20 mouse cellular contexts compared by ENCODE assay signal in the genomic region with DNA sequence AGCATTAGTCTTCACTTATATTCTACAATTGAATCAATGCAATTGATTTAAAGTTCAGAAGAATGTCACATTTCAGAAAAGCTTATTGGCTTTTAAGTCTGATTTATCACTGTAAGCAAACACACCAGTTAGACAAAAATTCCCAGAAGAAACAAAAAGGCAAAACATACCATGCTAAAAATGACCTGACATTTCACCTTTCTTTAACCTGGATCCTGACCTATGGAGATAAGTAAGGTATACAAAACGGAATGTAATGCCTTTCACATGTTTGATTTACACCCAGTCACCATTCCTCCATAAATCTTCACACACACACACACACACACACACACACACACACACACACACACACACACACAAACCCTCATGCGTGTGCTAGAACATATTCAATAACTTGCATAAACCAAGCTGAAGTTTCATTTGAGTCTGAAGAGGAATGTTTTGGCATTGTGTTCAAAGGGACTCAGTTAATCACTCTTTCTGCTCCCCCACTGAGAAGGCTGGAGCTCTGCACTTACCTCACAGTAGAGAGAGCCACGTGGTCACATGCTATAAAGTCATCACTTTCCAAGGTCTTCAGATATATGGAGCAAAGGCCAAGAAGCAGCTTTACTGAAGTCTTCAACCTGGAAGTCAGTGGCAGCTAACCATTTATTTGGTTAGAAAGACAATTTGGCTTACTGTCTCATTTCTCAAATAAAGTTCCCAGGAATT.
DNase-seq lines count a peak whose midpoint lies in the region; ATAC-seq lines count a peak whose summit lies in the region.
"Had no signal": no experiment of that assay in that cellular context is flagged by ENCODE, and none has a peak within 500 bp of the region (broad histone marks: within the 10 kb centered on the region; RNA-seq: fewer than 3 reads in every experiment).

No protein-coding gene starts in this region.

- H3K4me1 ChIP-seq in neural tube, embryonic 15.5 days, result no peaks in the 10 kb centered on the region
- H3K4me1 ChIP-seq: forebrain, embryonic 12.5 days; heart, embryonic 12.5 days; hindbrain, embryonic 15.5 days; stomach, embryonic 15.5 days had no signal

- H3K27me3 ChIP-seq in neural tube, embryonic 15.5 days (replicated peaks), result no peaks in the 10 kb centered on the region
- H3K27me3 ChIP-seq: forebrain, embryonic 12.5 days; heart, embryonic 12.5 days; hindbrain, embryonic 15.5 days; limb, embryonic 15.5 days; stomach, embryonic 15.5 days had no signal

- no peak overlapping the region for H3K9ac ChIP-seq in neural tube, embryonic 15.5 days (replicated peaks)
- H3K9ac ChIP-seq: forebrain, embryonic 12.5 days; heart, embryonic 12.5 days; hindbrain, embryonic 15.5 days; limb, embryonic 15.5 days; stomach, embryonic 15.5 days had no signal

- WGBS in neural tube, embryonic 15.5 days, result 34% methylated on average over 3 of the region's 3 CpGs
- WGBS in large intestine, adult 2 months, result 24% methylated on average over 3 of the region's 3 CpGs

- no peak for ATAC-seq in neural tube, embryonic 15.5 days (ENCODE audit: low FRiP score)

- no peaks in the 10 kb centered on the region for H3K9me3 ChIP-seq in neural tube, embryonic 15.5 days (replicated peaks)
- H3K9me3 ChIP-seq: forebrain, embryonic 12.5 days; heart, embryonic 12.5 days; hindbrain, embryonic 15.5 days; limb, embryonic 15.5 days; stomach, embryonic 15.5 days had no signal

- no peak overlapping the region for H3K4me3 ChIP-seq in neural tube, embryonic 15.5 days (replicated peaks)
- H3K4me3 ChIP-seq: forebrain, embryonic 12.5 days; heart, embryonic 12.5 days; hindbrain, embryonic 15.5 days; limb, embryonic 15.5 days; myocyte; stomach, embryonic 15.5 days had no signal

- no peaks in the 10 kb centered on the region for H3K36me3 ChIP-seq in neural tube, embryonic 15.5 days
- H3K36me3 ChIP-seq: forebrain, embryonic 12.5 days; heart, embryonic 12.5 days; hindbrain, embryonic 15.5 days; limb, embryonic 15.5 days; stomach, embryonic 15.5 days had no signal

- peak; percentile 36 for DNase-seq in neural tube, embryonic 10.5 days (ENCODE audit: extremely low spot score, low spot score)
- DNase-seq in embryo, embryonic 11.5 days (ENCODE audit: low read depth, low spot score), result peak; percentile 38
- DNase-seq in large intestine, adult 2 months (ENCODE audit: low read depth, low spot score), result peak; percentile 44
- DNase-seq in heart, adult 9 months (ENCODE audit: low spot score in 2 of 2), result no peak
- no peak for DNase-seq in right cerebral cortex, postnatal 10 days (ENCODE audit: low spot score in 2 of 2)
- no peak for DNase-seq in urinary bladder, postnatal 4 days (ENCODE audit: low spot score in 2 of 2)
- DNase-seq: adrenal gland, postnatal 10 days; cerebellum, adult 11 months; gastrocnemius, postnatal 36 days; kidney, postnatal 14 days; layer of hippocampus, adult 9-11 months; right cerebral cortex, adult 18-20 months had no signal

- no peak overlapping the region for H3K27ac ChIP-seq in neural tube, embryonic 15.5 days (replicated peaks)
- H3K27ac ChIP-seq: forebrain, embryonic 12.5 days; hindbrain, embryonic 15.5 days; limb, embryonic 15.5 days; stomach, embryonic 15.5 days had no signal

- H3K4me2 ChIP-seq in neural tube, embryonic 15.5 days, result no peak overlapping the region
- H3K4me2 ChIP-seq: forebrain, embryonic 12.5 days; heart, embryonic 12.5 days; hindbrain, embryonic 15.5 days; limb, embryonic 15.5 days; midbrain, embryonic 11.5 days; stomach, embryonic 15.5 days had no signal

Comparison
In these comparisons a context has a peak if more than half of its experiments do, and no peak if none do; other contexts are left out.
1. DNase-seq: peak in neural tube, embryonic 10.5 days (single experiment), embryo, embryonic 11.5 days (single experiment) and large intestine, adult 2 months (single experiment); none in heart, adult 9 months (0 of 2), right cerebral cortex, postnatal 10 days (0 of 2) and urinary bladder, postnatal 4 days (0 of 2).